Comparison of ENCODE assay signal across 8 mouse cellular contexts in genomic region chr7:24082457-24083235, GRCm38 (mm10). TPM values are rescaled to one million over a fixed set of nuclear protein-coding genes. Genes with fewer than 3 reads are reported as not detected.
A peak's percentile ranks its signal among the peaks of the same experiment; 100 is the strongest.
DNase-seq lines count a peak whose midpoint lies in the region; ATAC-seq and TF ChIP-seq lines count a peak whose summit lies in the region.

No protein-coding gene starts in this region.

- TF ChIP-seq POLR2A in thymus, adult 2 months (IDR thresholded peaks at IDR 0.05; ENCODE audit: control insufficient read depth, extremely low read depth, insufficient read depth, low read length, poor library complexity) = no peak

- H3K36me3 ChIP-seq in thymus, adult 2 months (ENCODE audit: control insufficient read depth, insufficient read depth, low read length) = no peaks in the 10 kb centered on the region
- H3K36me3 ChIP-seq in forebrain, postnatal 0 days (ENCODE audit: insufficient read depth) = peaks cover 4% of the 10 kb centered on the region; the same call in 1 of the 2 replicates
- H3K36me3 ChIP-seq in limb, embryonic 12.5 days = peaks cover 34% of the 10 kb centered on the region
- H3K36me3 ChIP-seq in neural tube, embryonic 13.5 days = peaks cover 35% of the 10 kb centered on the region

- H3K27me3 ChIP-seq in thymus, adult 2 months (ENCODE audit: control insufficient read depth, insufficient read depth, low read length) = no peaks in the 10 kb centered on the region
- H3K27me3 ChIP-seq in forebrain, postnatal 0 days (ENCODE audit: insufficient read depth, low read length) = no peaks in the 10 kb centered on the region
- no peaks in the 10 kb centered on the region for H3K27me3 ChIP-seq in limb, embryonic 12.5 days
- peaks cover 3% of the 10 kb centered on the region; the same call in 1 of the 2 replicates for H3K27me3 ChIP-seq in neural tube, embryonic 13.5 days

- WGBS in thymus, adult 2 months = 35% methylated on average over 15 of the region's 15 CpGs
- 51% methylated on average over 15 of the region's 15 CpGs for WGBS in forebrain, postnatal 0 days
- WGBS in limb, embryonic 12.5 days = 56% methylated on average over 15 of the region's 15 CpGs
- 55% methylated on average over 15 of the region's 15 CpGs for WGBS in neural tube, embryonic 13.5 days

- 0 out of 2 replicates have a peak, but pooled peaks cover 7% of the 10 kb centered on the region for H3K9me3 ChIP-seq in forebrain, postnatal 0 days (ENCODE audit: low read length)
- peaks cover 21% of the 10 kb centered on the region for H3K9me3 ChIP-seq in limb, embryonic 12.5 days
- peaks cover 17% of the 10 kb centered on the region; the same call in 1 of the 2 replicates for H3K9me3 ChIP-seq in neural tube, embryonic 13.5 days

- peak overlapping the region; percentile 70; the same call in 1 of the 2 replicates for H3K27ac ChIP-seq in thymus, adult 2 months (ENCODE audit: control insufficient read depth, insufficient read depth, low read length)
- H3K27ac ChIP-seq in forebrain, postnatal 0 days (ENCODE audit: low read depth, low read length) = peak overlapping the region; percentile 78
- peak overlapping the region; percentile 91 for H3K27ac ChIP-seq in limb, embryonic 12.5 days
- H3K27ac ChIP-seq in neural tube, embryonic 13.5 days (replicated peaks) = peak overlapping the region; percentile 84

- no peak for ATAC-seq in cerebellum, adult (ENCODE audit: insufficient number of reproducible peaks, low FRiP score, low TSS enrichment)
- no peak for ATAC-seq in forebrain, postnatal 0 days
- ATAC-seq in limb, embryonic 12.5 days (ENCODE audit: insufficient number of reproducible peaks, insufficient read depth, low FRiP score, low TSS enrichment, low read depth) = peak; percentile 28
- peak; percentile 33 for ATAC-seq in neural tube, embryonic 13.5 days (ENCODE audit: low read depth)

- peak overlapping the region; percentile 76 for H3K9ac ChIP-seq in forebrain, postnatal 0 days
- peak overlapping the region; percentile 57 for H3K9ac ChIP-seq in limb, embryonic 12.5 days (replicated peaks)
- H3K9ac ChIP-seq in neural tube, embryonic 13.5 days = peak overlapping the region; percentile 75

- DNase-seq in cerebellum, adult 9-11 months = peak; percentile 41
- DNase-seq in thymus, adult 2 months = no peak
- DNase-seq in thymus, postnatal 36 days = no peak
- no peak for DNase-seq in forebrain, postnatal 0 days
- DNase-seq in T-cell, adult 2 months (ENCODE audit: low spot score) = no peak

- no peak for TF ChIP-seq CTCF in thymus, adult 2 months (IDR thresholded peaks at IDR 0.05; ENCODE audit: borderline replicate concordance, control insufficient read depth, extremely low read depth, insufficient read depth, low read length, poor library complexity)
- TF ChIP-seq CTCF in forebrain, postnatal 0 days (IDR thresholded peaks at IDR 0.05; ENCODE audit: low read depth) = no peak

- peak overlapping the region; percentile 85 for H3K4me3 ChIP-seq in thymus, adult 2 months (ENCODE audit: control insufficient read depth, insufficient read depth, low read length)
- H3K4me3 ChIP-seq in forebrain, postnatal 0 days (ENCODE audit: low read depth, low read length) = peak overlapping the region; percentile 57
- peak overlapping the region; percentile 56 for H3K4me3 ChIP-seq in limb, embryonic 12.5 days (replicated peaks)
- peak overlapping the region; percentile 66 for H3K4me3 ChIP-seq in neural tube, embryonic 13.5 days

- peaks cover 14% of the 10 kb centered on the region for H3K4me1 ChIP-seq in thymus, adult 2 months (replicated peaks; ENCODE audit: control insufficient read depth, insufficient read depth, low read length)
- H3K4me1 ChIP-seq in forebrain, postnatal 0 days (ENCODE audit: insufficient read depth) = peaks cover 10% of the 10 kb centered on the region; the same call in 1 of the 2 replicates
- peaks cover 11% of the 10 kb centered on the region for H3K4me1 ChIP-seq in limb, embryonic 12.5 days (replicated peaks)
- H3K4me1 ChIP-seq in neural tube, embryonic 13.5 days (replicated peaks) = peaks cover 19% of the 10 kb centered on the region

- peak overlapping the region; percentile 80 for H3K4me2 ChIP-seq in forebrain, postnatal 0 days (ENCODE audit: low read depth)
- H3K4me2 ChIP-seq in limb, embryonic 12.5 days = peak overlapping the region; percentile 72
- peak overlapping the region; percentile 86 for H3K4me2 ChIP-seq in neural tube, embryonic 13.5 days

RNA-seq across cellular contexts. Expression of gene Zfp180, which starts 0.9 kb away (rescaled TPM):
- polyA plus RNA-seq in thymus, adult 2 months (2012; rRNA removed) = 27.0 and 27.9 TPM in 2 replicates
- 38.2 and 44.0 TPM in 2 replicates for total RNA-seq in forebrain, postnatal 0 days (2014; rRNA removed)
- 19.0 and 23.9 TPM in 2 replicates for polyA plus RNA-seq in forebrain, postnatal 0 days (2015; fragmentation: Nextera tagmentation; extraction: Ambion mirVana)
- polyA plus RNA-seq in limb, embryonic 12.5 days (2016; fragmentation: Nextera tagmentation; extraction: Ambion mirVana) = 27.7 and 29.7 TPM in 2 replicates
- polyA plus RNA-seq in neural tube, embryonic 13.5 days (2015; fragmentation: Nextera tagmentation; extraction: Ambion mirVana) = 29.9 and 34.7 TPM in 2 replicates

RNA-seq across cellular contexts. Expression of gene Zfp112, which starts 29.5 kb away (rescaled TPM):
- polyA plus RNA-seq in thymus, adult 2 months (2012; rRNA removed) = 0.66 and 0.79 TPM in 2 replicates
- 7.5 and 12.2 TPM in 2 replicates for total RNA-seq in forebrain, postnatal 0 days (2014; rRNA removed)
- 3.7 and 4.7 TPM in 2 replicates for polyA plus RNA-seq in forebrain, postnatal 0 days (2015; fragmentation: Nextera tagmentation; extraction: Ambion mirVana)
- 5.8 and 6.9 TPM in 2 replicates for polyA plus RNA-seq in limb, embryonic 12.5 days (2016; fragmentation: Nextera tagmentation; extraction: Ambion mirVana)
- 9.6 and 10.2 TPM in 2 replicates for polyA plus RNA-seq in neural tube, embryonic 13.5 days (2015; fragmentation: Nextera tagmentation; extraction: Ambion mirVana)

RNA-seq across cellular contexts. Expression of gene Vmn1r183, which starts 29.6 kb away (rescaled TPM):
- polyA plus RNA-seq in thymus, adult 2 months (2012; rRNA removed) = not detected in 2 replicates
- not detected in 2 replicates for total RNA-seq in forebrain, postnatal 0 days (2014; rRNA removed)
- not detected in 2 replicates for polyA plus RNA-seq in forebrain, postnatal 0 days (2015; fragmentation: Nextera tagmentation; extraction: Ambion mirVana)
- polyA plus RNA-seq in limb, embryonic 12.5 days (2016; fragmentation: Nextera tagmentation; extraction: Ambion mirVana) = not detected in 2 replicates
- polyA plus RNA-seq in neural tube, embryonic 13.5 days (2015; fragmentation: Nextera tagmentation; extraction: Ambion mirVana) = not detected in 2 replicates

RNA-seq across cellular contexts. Expression of gene Zfp235, which starts 51.3 kb away (rescaled TPM):
- 7.8 and 12.6 TPM in 2 replicates for polyA plus RNA-seq in thymus, adult 2 months (2012; rRNA removed)
- 26.3 and 31.2 TPM in 2 replicates for total RNA-seq in forebrain, postnatal 0 days (2014; rRNA removed)
- polyA plus RNA-seq in forebrain, postnatal 0 days (2015; fragmentation: Nextera tagmentation; extraction: Ambion mirVana) = 19.1 and 20.4 TPM in 2 replicates
- polyA plus RNA-seq in limb, embryonic 12.5 days (2016; fragmentation: Nextera tagmentation; extraction: Ambion mirVana) = 17.4 and 17.5 TPM in 2 replicates
- 18.4 and 21.4 TPM in 2 replicates for polyA plus RNA-seq in neural tube, embryonic 13.5 days (2015; fragmentation: Nextera tagmentation; extraction: Ambion mirVana)

Comparison
In these comparisons a context has a peak if more than half of its experiments do, and no peak if none do; other contexts are left out.
1. ATAC-seq: peak in limb, embryonic 12.5 days (single experiment) and neural tube, embryonic 13.5 days (single experiment); none in cerebellum, adult (single experiment) and forebrain, postnatal 0 days (single experiment).
2. Peak in every context shown above with its lines, with median percentiles within 50 percentile points of each other: H3K27ac ChIP-seq, H3K4me3 ChIP-seq, H3K4me2 ChIP-seq and H3K9ac ChIP-seq.